Comparison of ENCODE assay signal across 1 mouse cellular context in the genomic region with DNA sequence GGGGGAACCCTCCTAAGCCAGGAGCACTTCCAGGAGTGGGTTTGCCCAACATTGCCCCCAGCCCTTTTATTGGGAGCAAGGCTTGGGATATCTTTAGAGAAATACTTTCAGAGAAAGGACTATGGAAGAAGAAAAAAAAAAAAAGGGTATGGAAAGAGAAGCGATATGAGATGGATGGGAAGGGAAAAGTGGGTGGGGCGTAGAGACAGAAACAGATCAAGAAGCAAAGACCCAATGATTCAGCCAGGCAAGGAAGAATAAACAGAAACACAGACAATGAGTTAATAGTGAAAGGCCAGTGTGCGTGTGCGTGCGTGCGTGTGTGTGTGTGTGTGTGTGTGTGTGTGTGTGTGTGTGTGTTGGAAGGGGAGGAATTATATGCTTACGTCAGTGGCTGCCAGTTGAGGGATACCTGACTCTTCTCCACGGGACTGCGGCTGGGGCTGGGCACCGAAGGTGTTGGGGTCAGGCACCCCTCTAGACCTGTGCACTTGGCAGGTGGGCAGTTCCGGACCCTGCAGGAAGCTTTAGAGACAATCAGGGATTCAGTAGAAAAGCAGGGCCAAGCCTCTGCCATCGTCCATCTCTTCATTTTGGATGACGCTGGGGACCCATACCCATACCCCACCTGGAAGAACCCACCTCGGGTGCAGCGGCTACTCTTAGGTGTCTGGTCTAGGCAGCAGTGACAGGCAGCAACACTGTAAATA.
TF ChIP-seq lines count a peak whose summit lies in the region.

No protein-coding gene starts in this region.

TF ChIP-seq in MEL, 35 proteins besides CTCF, POLR2A, EP300 and RAD21 (continued from another document):
- TF ChIP-seq HCFC1 (IDR thresholded peaks at IDR 0.05; ENCODE audit: low read depth, low read length) (no peak), BHLHE40 (IDR thresholded peaks at IDR 0.05; ENCODE audit: borderline replicate concordance, low read depth, low read length) (no peak), CHD2 (IDR thresholded peaks at IDR 0.05; ENCODE audit: low read length) (no peak), GABPA (IDR thresholded peaks at IDR 0.05; ENCODE audit: low read depth, low read length) (no peak), TCF12 (IDR thresholded peaks at IDR 0.05; ENCODE audit: low read depth, low read length) (no peak), MAZ (IDR thresholded peaks at IDR 0.05; ENCODE audit: low read depth, low read length) (no peak), NELFE (IDR thresholded peaks at IDR 0.05; ENCODE audit: low read depth, low read length) (no peak)
TF ChIP-seq in MEL: peak in this region for 0.
